Mouse (Mus musculus) liver, adult 2 months (tissue): Measurements from ENCODE around the gene Fkbpl. TPM values are rescaled to one million over a fixed set of nuclear protein-coding genes. Genes with fewer than 3 reads are reported as not detected.
A peak's percentile ranks its signal among the peaks of the same experiment; 100 is the strongest.

Experiments
- DNase-seq: peaks from one replicate; pipeline ENCODE4 v3.0.0-alpha.2; 2011; ENCODE audit warnings: low read depth, low spot score; ENCODE audit errors: extremely low read depth
- H3K27ac ChIP-seq: fragments of 200-500 bp; replicated peaks from 2 replicates; pipeline ENCODE4 v1.5.1; 2012; ENCODE audit warnings: low read depth, mild to moderate bottlenecking, control low read depth, inconsistent platforms, low read length; ENCODE audit not compliant: insufficient read depth
- H3K27me3 ChIP-seq: fragments of 200-500 bp; 2 replicates; pipeline ENCODE4 v1.6.1; 2012; ENCODE audit warnings: mild to moderate bottlenecking, moderate library complexity, low read length, inconsistent platforms; ENCODE audit not compliant: control insufficient read depth, insufficient read depth
- H3K36me3 ChIP-seq: fragments of 200-500 bp; 2 replicates; pipeline ENCODE4 v1.6.1; 2012; ENCODE audit warnings: low read length, inconsistent platforms; ENCODE audit not compliant: control insufficient read depth, insufficient read depth
- H3K4me1 ChIP-seq: fragments of 200-500 bp; 2 replicates; pipeline ENCODE4 v1.6.1; 2011; ENCODE audit warnings: low read length; ENCODE audit not compliant: control insufficient read depth, insufficient read depth
- H3K4me3 ChIP-seq: fragments of 200-500 bp; 2 replicates; pipeline ENCODE4 v1.5.1; 2011; ENCODE audit warnings: low read depth, mild to moderate bottlenecking, control low read depth, low read length, moderate library complexity; ENCODE audit not compliant: insufficient read depth
- H3K79me2 ChIP-seq: fragments of 200-500 bp; 2 replicates; pipeline ENCODE4 v1.6.1; 2012; ENCODE audit warnings: inconsistent platforms, mild to moderate bottlenecking, low read length, moderate library complexity; ENCODE audit not compliant: control insufficient read depth, insufficient read depth
- H3K9ac ChIP-seq: fragments of 200-500 bp; 2 replicates; pipeline ENCODE4 v1.6.1; 2012; ENCODE audit warnings: low read depth, mild to moderate bottlenecking, control low read depth, inconsistent platforms, low read length
- CTCF ChIP-seq: fragments of 200-500 bp; IDR thresholded peaks from 2 replicates; pipeline ENCODE4 v1.5.1; 2011; ENCODE audit warnings: low read depth, low read length, control low read depth
- POLR2A ChIP-seq: fragments of 200-500 bp; IDR thresholded peaks from 2 replicates; pipeline ENCODE4 v1.6.1; 2011; ENCODE audit warnings: low read length, control low read depth; ENCODE audit not compliant: insufficient read depth; ENCODE audit errors: extremely low read depth
- WGBS: fragments of 180-500 bp; shearing (Covaris S2); methylation state at CpG from one replicate; pipeline ENCODE4 v1.1.7; 2018; 5-methylcytosine and 5-hydroxymethylcytosine counted together
- polyA plus RNA-seq: library from polyadenylated mRNA; depleted of rRNA; stranded (reverse); fragments of >200 nt; gene quantifications from 2 replicates; pipeline ENCODE4 v1.2.3, GENCODE M21; 2012
- total RNA-seq: library from RNA; depleted of rRNA; stranded (reverse); fragments of >200 nt; gene quantifications from 2 replicates; pipeline ENCODE4 v1.2.3, GENCODE M21; 2014

Fkbpl gene
- total and polyA plus RNA-seq, 2 experiments: 3.0 to 5.3 TPM

- Histone ChIP-seq H3K9ac (no peak overlapping the region), H3K27me3 (no peaks in the 10 kb centered on the region), H3K79me2 (no peaks in the 10 kb centered on the region), H3K27ac (peak overlapping the region; percentile 45), H3K4me3 (no peak overlapping the region), H3K36me3 (peaks cover 3% of the 10 kb centered on the region; the same call in 1 of the 2 replicates), H3K4me1 (peaks cover 3% of the 10 kb centered on the region; the same call in 1 of the 2 replicates)
- no peak for TF ChIP-seq POLR2A
- peak; percentile 39 for TF ChIP-seq CTCF
- DNase-seq: peak; percentile 47
- WGBS: 18% methylated on average over 4 of the region's 4 CpGs
Measured at GRCm38 (mm10) chr17:34655581-34655991, 11.0 kb downstream of the Fkbpl start.

- Histone ChIP-seq H3K4me1 (peaks cover 3% of the 10 kb centered on the region; the same call in 1 of the 2 replicates), H3K79me2 (no peaks in the 10 kb centered on the region), H3K36me3 (peaks cover 3% of the 10 kb centered on the region; the same call in 1 of the 2 replicates), H3K27me3 (no peaks in the 10 kb centered on the region), H3K9ac (no peak overlapping the region), H3K4me3 (no peak overlapping the region), H3K27ac (no peak overlapping the region)
- TF ChIP-seq POLR2A (no peak), CTCF (no peak)
- no peak for DNase-seq
- 57% methylated on average over 8 of the region's 8 CpGs for WGBS
Measured at GRCm38 (mm10) chr17:34656666-34657065, 12.1 kb downstream of the Fkbpl start.

- TF ChIP-seq CTCF (no peak), POLR2A (no peak)
- no peak overlapping the region for H3K27ac ChIP-seq
- 13% methylated on average over 2 of the region's 2 CpGs for WGBS
Measured at GRCm38 (mm10) chr17:34657271-34657670, 12.7 kb downstream of the Fkbpl start.

GRCm38 (mm10) chr17:34658145-34658544 lies 13.6 kb downstream of the Fkbpl start:
- H3K27ac ChIP-seq: no peak overlapping the region
- TF ChIP-seq CTCF (no peak), POLR2A (no peak)
- no peak for DNase-seq
- no peak overlapping the region for H3K4me3 ChIP-seq
- H3K4me1 ChIP-seq: peaks cover 3% of the 10 kb centered on the region; the same call in 1 of the 2 replicates
- H3K36me3 ChIP-seq: peaks cover 1% of the 10 kb centered on the region; the same call in 1 of the 2 replicates
- H3K79me2 ChIP-seq: no peaks in the 10 kb centered on the region
- 71% methylated on average over 2 of the region's 2 CpGs for WGBS
- H3K27me3 ChIP-seq: no peaks in the 10 kb centered on the region; the same call in 1 of the 2 replicates
- no peak overlapping the region for H3K9ac ChIP-seq

More at GRCm38 (mm10) chr17:34657271-34657670, 12.7 kb downstream of the Fkbpl start:
- Histone ChIP-seq H3K4me3 (no peak overlapping the region), H3K36me3 (peaks cover 3% of the 10 kb centered on the region; the same call in 1 of the 2 replicates), H3K4me1 (peaks cover 3% of the 10 kb centered on the region; the same call in 1 of the 2 replicates), H3K9ac (no peak overlapping the region), H3K27me3 (no peaks in the 10 kb centered on the region), H3K79me2 (no peaks in the 10 kb centered on the region)
- no peak for DNase-seq

- Histone ChIP-seq H3K79me2 (no peaks in the 10 kb centered on the region), H3K27me3 (no peaks in the 10 kb centered on the region; the same call in 1 of the 2 replicates), H3K4me3 (no peak overlapping the region), H3K36me3 (no peaks in the 10 kb centered on the region), H3K27ac (no peak overlapping the region), H3K4me1 (peaks cover 3% of the 10 kb centered on the region; the same call in 1 of the 2 replicates), H3K9ac (no peak overlapping the region)
- DNase-seq: no peak
- 80% methylated on average over 3 of the region's 3 CpGs for WGBS
- TF ChIP-seq CTCF (no peak), POLR2A (no peak)
Measured at GRCm38 (mm10) chr17:34658591-34658990, 14.0 kb downstream of the Fkbpl start.

- H3K4me3 ChIP-seq: no peak overlapping the region
- H3K27ac ChIP-seq: no peak overlapping the region
- no peaks in the 10 kb centered on the region for H3K79me2 ChIP-seq
- no peak overlapping the region for H3K9ac ChIP-seq
- TF ChIP-seq CTCF (no peak), POLR2A (no peak)
- no peak for DNase-seq
- H3K4me1 ChIP-seq: peaks cover 3% of the 10 kb centered on the region; the same call in 1 of the 2 replicates
- no peaks in the 10 kb centered on the region; the same call in 1 of the 2 replicates for H3K27me3 ChIP-seq
- 47% methylated on average over 12 of the region's 12 CpGs for WGBS
- no peaks in the 10 kb centered on the region for H3K36me3 ChIP-seq
Measured at GRCm38 (mm10) chr17:34659181-34659896, 14.8 kb downstream of the Fkbpl start.
